8 mouse cellular contexts compared by ENCODE assay signal in genomic region chr7:126487617-126488385, GRCm38 (mm10). TPM values are rescaled to one million over a fixed set of nuclear protein-coding genes. Genes with fewer than 3 reads are reported as not detected.
DNase-seq lines count a peak whose midpoint lies in the region; ATAC-seq and TF ChIP-seq lines count a peak whose summit lies in the region.
"Not testable (repeated sequence)": the region's sequence is repeated elsewhere in the genome, so short reads cannot be mapped to it uniquely, and the experiment has no call there.

No protein-coding gene starts in this region.

- peak overlapping the region; percentile 50 for H3K4me3 ChIP-seq in C2C12 (ENCODE audit: insufficient read depth, poor library complexity, severe bottlenecking)
- peak overlapping the region; percentile 59 for H3K4me3 ChIP-seq in embryonic facial prominence, embryonic 11.5 days (ENCODE audit: low read depth, low read length)
- peak overlapping the region; percentile 79 for H3K4me3 ChIP-seq in forebrain, embryonic 15.5 days
- H3K4me3 ChIP-seq in hindbrain, embryonic 11.5 days (ENCODE audit: low read depth, low read length), result peak overlapping the region; percentile 67
- H3K4me3 ChIP-seq in kidney, embryonic 15.5 days (replicated peaks), result peak overlapping the region; percentile 77
- H3K4me3 ChIP-seq in liver, embryonic 13.5 days (replicated peaks), result peak overlapping the region; percentile 77
- H3K4me3 ChIP-seq in midbrain, embryonic 11.5 days (ENCODE audit: low read depth, low read length), result peak overlapping the region; percentile 64
- H3K4me3 ChIP-seq in small intestine, adult 2 months (ENCODE audit: low read depth, low read length), result peak overlapping the region; percentile 88

- peak overlapping the region; percentile 88 for H3K4me2 ChIP-seq in embryonic facial prominence, embryonic 11.5 days (ENCODE audit: low read depth, low read length)
- peak overlapping the region; percentile 89 for H3K4me2 ChIP-seq in forebrain, embryonic 15.5 days (replicated peaks)
- H3K4me2 ChIP-seq in hindbrain, embryonic 11.5 days (replicated peaks; ENCODE audit: low read depth, low read length), result peak overlapping the region; percentile 89
- H3K4me2 ChIP-seq in kidney, embryonic 15.5 days, result peak overlapping the region; percentile 74
- peak overlapping the region; percentile 87 for H3K4me2 ChIP-seq in liver, embryonic 13.5 days
- peak overlapping the region; percentile 93 for H3K4me2 ChIP-seq in midbrain, embryonic 11.5 days

- DNase-seq in embryonic facial prominence, embryonic 11.5 days (ENCODE audit: low spot score); hindbrain, embryonic 11.5 days (ENCODE audit: low spot score); liver, embryonic 13.5 days; midbrain, embryonic 11.5 days (ENCODE audit: low spot score, missing footprints): not testable (repeated sequence)

- H3K4me1 ChIP-seq in embryonic facial prominence, embryonic 11.5 days (ENCODE audit: control insufficient read depth, insufficient read depth, low read length); hindbrain, embryonic 11.5 days (replicated peaks; ENCODE audit: control insufficient read depth, insufficient read depth, low read length); midbrain, embryonic 11.5 days (ENCODE audit: control insufficient read depth, insufficient read depth, low read length); small intestine, adult 2 months (ENCODE audit: control insufficient read depth, insufficient read depth, insufficient read length, low read length): not testable (repeated sequence)
- H3K4me1 ChIP-seq in forebrain, embryonic 15.5 days, result peaks cover 16% of the 10 kb centered on the region
- H3K4me1 ChIP-seq in kidney, embryonic 15.5 days, result peaks cover 27% of the 10 kb centered on the region
- peaks cover 38% of the 10 kb centered on the region for H3K4me1 ChIP-seq in liver, embryonic 13.5 days (replicated peaks)

- not testable (repeated sequence) for H3K27me3 ChIP-seq in C2C12 (ENCODE audit: control insufficient read depth, insufficient read depth, insufficient read length); embryonic facial prominence, embryonic 11.5 days (ENCODE audit: control insufficient read depth, insufficient read depth, low read length); forebrain, embryonic 15.5 days; hindbrain, embryonic 11.5 days (ENCODE audit: control insufficient read depth, insufficient read depth, low read length); kidney, embryonic 15.5 days; liver, embryonic 13.5 days; midbrain, embryonic 11.5 days (ENCODE audit: control insufficient read depth, insufficient read depth, low read length); small intestine, adult 2 months (ENCODE audit: control insufficient read depth, insufficient read depth, low read length)

- not testable (repeated sequence) for H3K9me3 ChIP-seq in embryonic facial prominence, embryonic 11.5 days (replicated peaks; ENCODE audit: control insufficient read depth, low read length); forebrain, embryonic 15.5 days; hindbrain, embryonic 11.5 days (ENCODE audit: control insufficient read depth, low read length); kidney, embryonic 15.5 days (replicated peaks); liver, embryonic 13.5 days (replicated peaks); midbrain, embryonic 11.5 days (ENCODE audit: control insufficient read depth, low read length)

- peaks cover 19% of the 10 kb centered on the region for H3K36me3 ChIP-seq in C2C12 (ENCODE audit: control insufficient read depth, insufficient read depth)
- H3K36me3 ChIP-seq in embryonic facial prominence, embryonic 11.5 days (replicated peaks; ENCODE audit: control insufficient read depth, insufficient read depth, low read depth, low read length), result peaks cover 11% of the 10 kb centered on the region
- peaks cover 34% of the 10 kb centered on the region for H3K36me3 ChIP-seq in forebrain, embryonic 15.5 days
- H3K36me3 ChIP-seq in hindbrain, embryonic 11.5 days (ENCODE audit: control insufficient read depth, insufficient read depth, low read length); midbrain, embryonic 11.5 days (ENCODE audit: control insufficient read depth, insufficient read depth, low read length): not testable (repeated sequence)
- H3K36me3 ChIP-seq in kidney, embryonic 15.5 days, result peaks cover 37% of the 10 kb centered on the region
- H3K36me3 ChIP-seq in liver, embryonic 13.5 days, result peaks cover 42% of the 10 kb centered on the region
- H3K36me3 ChIP-seq in small intestine, adult 2 months (ENCODE audit: control insufficient read depth, insufficient read depth, low read length), result peaks cover 21% of the 10 kb centered on the region

- peaks cover 11% of the 10 kb centered on the region for H3K79me3 ChIP-seq in C2C12 (ENCODE audit: low read depth)

- 19% methylated on average over 21 of the region's 25 CpGs for WGBS in embryonic facial prominence, embryonic 11.5 days
- WGBS in forebrain, embryonic 15.5 days, result 18% methylated on average over 25 of the region's 25 CpGs
- 23% methylated on average over 20 of the region's 25 CpGs for WGBS in hindbrain, embryonic 11.5 days
- WGBS in kidney, embryonic 15.5 days, result 13% methylated on average over 25 of the region's 25 CpGs
- 6% methylated on average over 24 of the region's 25 CpGs for WGBS in liver, embryonic 13.5 days (ENCODE audit: insufficient replicate concordance)
- 23% methylated on average over 22 of the region's 25 CpGs for WGBS in midbrain, embryonic 11.5 days
- 3% methylated on average over 25 of the region's 25 CpGs for WGBS in small intestine, adult 2 months

- peak overlapping the region; percentile 74 for H3K9ac ChIP-seq in embryonic facial prominence, embryonic 11.5 days (replicated peaks; ENCODE audit: low read length)
- peak overlapping the region; percentile 71 for H3K9ac ChIP-seq in forebrain, embryonic 15.5 days (replicated peaks)
- H3K9ac ChIP-seq in hindbrain, embryonic 11.5 days (ENCODE audit: low read depth, low read length), result peak overlapping the region; percentile 71
- peak overlapping the region; percentile 75 for H3K9ac ChIP-seq in kidney, embryonic 15.5 days
- peak overlapping the region; percentile 84 for H3K9ac ChIP-seq in liver, embryonic 13.5 days
- H3K9ac ChIP-seq in midbrain, embryonic 11.5 days (ENCODE audit: low read length), result peak overlapping the region; percentile 74

- TF ChIP-seq POLR2A in small intestine, adult 2 months (IDR thresholded peaks at IDR 0.05; ENCODE audit: low read depth, low read length), result not testable (repeated sequence)

- TF ChIP-seq CTCF in C2C12 (IDR thresholded peaks at IDR 0.05; ENCODE audit: control insufficient read depth, insufficient read depth, insufficient read length); small intestine, adult 2 months (IDR thresholded peaks at IDR 0.05; ENCODE audit: extremely low read depth, insufficient read length, insufficient replicate concordance, low read depth, low read length): not testable (repeated sequence)

- H3K79me2 ChIP-seq in C2C12 (ENCODE audit: control insufficient read depth, insufficient read depth), result peaks cover 19% of the 10 kb centered on the region

- H3ac ChIP-seq in C2C12 (ENCODE audit: control insufficient read depth, insufficient read length, low read depth), result peak overlapping the region; percentile 98

- H3K27ac ChIP-seq in embryonic facial prominence, embryonic 11.5 days (replicated peaks; ENCODE audit: low read depth, low read length); forebrain, embryonic 15.5 days (replicated peaks); hindbrain, embryonic 11.5 days (ENCODE audit: low read depth, low read length); midbrain, embryonic 11.5 days (ENCODE audit: low read depth, low read length): not testable (repeated sequence)
- H3K27ac ChIP-seq in kidney, embryonic 15.5 days, result 0 out of 2 replicates have a peak overlapping the region, but pooled peaks have one; percentile 86
- peak overlapping the region; percentile 81 for H3K27ac ChIP-seq in liver, embryonic 13.5 days
- peak overlapping the region; percentile 68 for H3K27ac ChIP-seq in small intestine, adult 2 months (ENCODE audit: insufficient read depth, low read depth, low read length)

- not testable (repeated sequence) for ATAC-seq in embryonic facial prominence, embryonic 11.5 days (replicated peaks; ENCODE audit: insufficient number of reproducible peaks, low FRiP score, low TSS enrichment, low read depth); forebrain, embryonic 15.5 days (replicated peaks); kidney, embryonic 15.5 days (replicated peaks; ENCODE audit: low FRiP score); liver, embryonic 13.5 days (ENCODE audit: low read depth)
- peak; percentile 43 for ATAC-seq in hindbrain, embryonic 11.5 days (ENCODE audit: low FRiP score)
- ATAC-seq in midbrain, embryonic 11.5 days (ENCODE audit: low FRiP score), result peak; percentile 53; the same call in 1 of the 2 replicates

RNA-seq across cellular contexts. Expression of gene Tufm, which starts 0.6 kb away (rescaled TPM):
- polyA plus RNA-seq in C2C12 (2012; fragmentation: generic; extraction: Trizol), result 200 TPM
- 158 and 159 TPM in 2 replicates for polyA plus RNA-seq in embryonic facial prominence, embryonic 11.5 days (2014; fragmentation: Nextera tagmentation; extraction: Ambion mirVana)
- polyA plus RNA-seq in forebrain, embryonic 15.5 days (2015; fragmentation: Nextera tagmentation; extraction: Ambion mirVana), result 127 and 130 TPM in 2 replicates
- polyA plus RNA-seq in hindbrain, embryonic 11.5 days (2014; fragmentation: Nextera tagmentation; extraction: Ambion mirVana), result 140 and 147 TPM in 2 replicates
- polyA plus RNA-seq in kidney, embryonic 15.5 days (2015; fragmentation: Nextera tagmentation; extraction: Ambion mirVana), result 154 and 156 TPM in 2 replicates
- polyA plus RNA-seq in liver, embryonic 13.5 days (2015; fragmentation: Nextera tagmentation; extraction: Ambion mirVana), result 111 and 115 TPM in 2 replicates
- 133 and 146 TPM in 2 replicates for polyA plus RNA-seq in midbrain, embryonic 11.5 days (2014; fragmentation: Nextera tagmentation; extraction: Ambion mirVana)
- 83.1 and 121 TPM in 2 replicates for polyA plus RNA-seq in small intestine, adult 2 months (2012; rRNA removed)

RNA-seq across cellular contexts. Expression of gene Sh2b1, which starts 12.6 kb away (rescaled TPM):
- 36.9 TPM for polyA plus RNA-seq in C2C12 (2012; fragmentation: generic; extraction: Trizol)
- polyA plus RNA-seq in embryonic facial prominence, embryonic 11.5 days (2014; fragmentation: Nextera tagmentation; extraction: Ambion mirVana), result 36.3 and 39.3 TPM in 2 replicates
- 69.1 and 72.7 TPM in 2 replicates for polyA plus RNA-seq in forebrain, embryonic 15.5 days (2015; fragmentation: Nextera tagmentation; extraction: Ambion mirVana)
- 38.0 and 41.0 TPM in 2 replicates for polyA plus RNA-seq in hindbrain, embryonic 11.5 days (2014; fragmentation: Nextera tagmentation; extraction: Ambion mirVana)
- polyA plus RNA-seq in kidney, embryonic 15.5 days (2015; fragmentation: Nextera tagmentation; extraction: Ambion mirVana), result 52.7 and 56.0 TPM in 2 replicates
- 11.2 and 12.9 TPM in 2 replicates for polyA plus RNA-seq in liver, embryonic 13.5 days (2015; fragmentation: Nextera tagmentation; extraction: Ambion mirVana)
- polyA plus RNA-seq in midbrain, embryonic 11.5 days (2014; fragmentation: Nextera tagmentation; extraction: Ambion mirVana), result 38.1 and 44.6 TPM in 2 replicates
- polyA plus RNA-seq in small intestine, adult 2 months (2012; rRNA removed), result 30.5 and 54.4 TPM in 2 replicates

RNA-seq across cellular contexts. Expression of gene Atxn2l, which starts 15.4 kb away (rescaled TPM):
- polyA plus RNA-seq in C2C12 (2012; fragmentation: generic; extraction: Trizol), result 73.0 TPM
- 44.8 and 46.2 TPM in 2 replicates for polyA plus RNA-seq in embryonic facial prominence, embryonic 11.5 days (2014; fragmentation: Nextera tagmentation; extraction: Ambion mirVana)
- 65.2 and 69.0 TPM in 2 replicates for polyA plus RNA-seq in forebrain, embryonic 15.5 days (2015; fragmentation: Nextera tagmentation; extraction: Ambion mirVana)
- polyA plus RNA-seq in hindbrain, embryonic 11.5 days (2014; fragmentation: Nextera tagmentation; extraction: Ambion mirVana), result 54.5 and 55.1 TPM in 2 replicates
- polyA plus RNA-seq in kidney, embryonic 15.5 days (2015; fragmentation: Nextera tagmentation; extraction: Ambion mirVana), result 49.3 and 51.7 TPM in 2 replicates
- polyA plus RNA-seq in liver, embryonic 13.5 days (2015; fragmentation: Nextera tagmentation; extraction: Ambion mirVana), result 23.8 and 31.4 TPM in 2 replicates
- 52.7 and 58.6 TPM in 2 replicates for polyA plus RNA-seq in midbrain, embryonic 11.5 days (2014; fragmentation: Nextera tagmentation; extraction: Ambion mirVana)
- 143 and 301 TPM in 2 replicates for polyA plus RNA-seq in small intestine, adult 2 months (2012; rRNA removed)

RNA-seq across cellular contexts. Expression of gene Atp2a1, which starts 24.9 kb away (rescaled TPM):
- 2.2 TPM for polyA plus RNA-seq in C2C12 (2012; fragmentation: generic; extraction: Trizol)
- 6.6 and 6.7 TPM in 2 replicates for polyA plus RNA-seq in embryonic facial prominence, embryonic 11.5 days (2014; fragmentation: Nextera tagmentation; extraction: Ambion mirVana)
- polyA plus RNA-seq in forebrain, embryonic 15.5 days (2015; fragmentation: Nextera tagmentation; extraction: Ambion mirVana), result 0.20 and 0.37 TPM in 2 replicates
- 2.7 and 3.0 TPM in 2 replicates for polyA plus RNA-seq in hindbrain, embryonic 11.5 days (2014; fragmentation: Nextera tagmentation; extraction: Ambion mirVana)
- 13.4 and 25.1 TPM in 2 replicates for polyA plus RNA-seq in kidney, embryonic 15.5 days (2015; fragmentation: Nextera tagmentation; extraction: Ambion mirVana)
- polyA plus RNA-seq in liver, embryonic 13.5 days (2015; fragmentation: Nextera tagmentation; extraction: Ambion mirVana), result 1.1 and 2.4 TPM in 2 replicates
- polyA plus RNA-seq in midbrain, embryonic 11.5 days (2014; fragmentation: Nextera tagmentation; extraction: Ambion mirVana), result 0.29 and 0.38 TPM in 2 replicates
- polyA plus RNA-seq in small intestine, adult 2 months (2012; rRNA removed), result 0.08 and 0.23 TPM in 2 replicates

RNA-seq across cellular contexts. Expression of gene Rabep2, which starts 59.2 kb away (rescaled TPM):
- 17.5 TPM for polyA plus RNA-seq in C2C12 (2012; fragmentation: generic; extraction: Trizol)
- 18.6 and 24.8 TPM in 2 replicates for polyA plus RNA-seq in embryonic facial prominence, embryonic 11.5 days (2014; fragmentation: Nextera tagmentation; extraction: Ambion mirVana)
- 23.6 and 26.9 TPM in 2 replicates for polyA plus RNA-seq in forebrain, embryonic 15.5 days (2015; fragmentation: Nextera tagmentation; extraction: Ambion mirVana)
- polyA plus RNA-seq in hindbrain, embryonic 11.5 days (2014; fragmentation: Nextera tagmentation; extraction: Ambion mirVana), result 19.5 and 20.2 TPM in 2 replicates
- polyA plus RNA-seq in kidney, embryonic 15.5 days (2015; fragmentation: Nextera tagmentation; extraction: Ambion mirVana), result 34.5 and 35.7 TPM in 2 replicates
- polyA plus RNA-seq in liver, embryonic 13.5 days (2015; fragmentation: Nextera tagmentation; extraction: Ambion mirVana), result 5.8 and 6.1 TPM in 2 replicates
- polyA plus RNA-seq in midbrain, embryonic 11.5 days (2014; fragmentation: Nextera tagmentation; extraction: Ambion mirVana), result 17.9 and 18.0 TPM in 2 replicates
- 9.9 and 20.3 TPM in 2 replicates for polyA plus RNA-seq in small intestine, adult 2 months (2012; rRNA removed)
